Mouse (Mus musculus) CH12.LX (cell line): Measurements from ENCODE around the gene Rtp4. TPM values are rescaled to one million over a fixed set of nuclear protein-coding genes. Genes with fewer than 3 reads are reported as not detected.

Experiments
- DNase-seq: peaks from one replicate; pipeline ENCODE4 v3.0.0-alpha.2; 2013; ENCODE audit errors: extremely low read depth
- H3K27ac ChIP-seq: 2 replicates; pipeline ENCODE4 v1.5.1; 2012; ENCODE audit warnings: low read depth, mild to moderate bottlenecking, control low read depth, moderate library complexity; ENCODE audit not compliant: insufficient read depth
- H3K27me3 ChIP-seq: replicated peaks from 2 replicates; pipeline ENCODE3; 2012; ENCODE audit warnings: inconsistent platforms
- H3K36me3 ChIP-seq, 2 experiments: replicated peaks in 1 of 2; 2 replicates each; pipeline versions ENCODE3 to v1.6.1; 2012; ENCODE audit warnings: inconsistent platforms in 1 of 2, low read length in 1 of 2, mild to moderate bottlenecking in 1 of 2, mixed read lengths in 1 of 2, moderate library complexity in 1 of 2; ENCODE audit not compliant: control insufficient read depth in 1 of 2, insufficient read depth in 1 of 2
- H3K4me1 ChIP-seq, 2 experiments: 2 replicates each; pipeline ENCODE4 v1.6.1; 2012; ENCODE audit warnings: inconsistent platforms in 1 of 2, moderate library complexity in 1 of 2; ENCODE audit not compliant: insufficient read depth in 2 of 2, control insufficient read depth in 1 of 2
- H3K4me2 ChIP-seq: 2 replicates; pipeline ENCODE4 v1.6.1; 2012; ENCODE audit warnings: low read depth, mild to moderate bottlenecking, control low read depth; ENCODE audit not compliant: poor library complexity, insufficient read depth, severe bottlenecking
- H3K4me3 ChIP-seq, 3 experiments: fragments of 150-350 bp in 1 of 3; sonication (generic) in 1 of 3; replicated peaks in 1 of 3; 2 replicates each; pipeline versions ENCODE3 to v1.5.1; 2011 to 2012; ENCODE audit warnings: low read depth in 2 of 3, low read length in 2 of 3, mild to moderate bottlenecking in 2 of 3, moderate library complexity in 2 of 3, control low read depth in 1 of 3, improper control_type of control experiment in 1 of 3, inconsistent platforms in 1 of 3, mixed read lengths in 1 of 3; ENCODE audit not compliant: poor library complexity in 1 of 3
- H3K79me2 ChIP-seq: replicated peaks from 2 replicates; pipeline ENCODE4 v1.6.1; 2012; ENCODE audit warnings: mild to moderate bottlenecking, moderate library complexity; ENCODE audit not compliant: control insufficient read depth, poor library complexity, insufficient read depth, severe bottlenecking; ENCODE audit errors: extremely low read depth
- H3K9ac ChIP-seq: 2 replicates; pipeline ENCODE4 v1.6.1; 2012; ENCODE audit warnings: low read depth, mild to moderate bottlenecking, control low read depth, moderate library complexity; ENCODE audit not compliant: insufficient read depth
- H3K9me3 ChIP-seq: replicated peaks from 2 replicates; pipeline ENCODE3; 2012; ENCODE audit warnings: low read length, inconsistent platforms, mixed read lengths
- CHD2 ChIP-seq: IDR thresholded peaks from 2 replicates; pipeline ENCODE4 v1.6.1; 2011; ENCODE audit warnings: low read length, improper control_type of control experiment
- ELF1 ChIP-seq: IDR thresholded peaks from 2 replicates; pipeline ENCODE4 v1.6.1; 2014; ENCODE audit warnings: low read depth, mild to moderate bottlenecking, inconsistent platforms, low read length, improper control_type of control experiment
- EP300 ChIP-seq: IDR thresholded peaks from 2 replicates; pipeline ENCODE4 v1.6.1; 2011; ENCODE audit warnings: low read length, improper control_type of control experiment
- GABPA ChIP-seq: IDR thresholded peaks from 2 replicates; pipeline ENCODE4 v1.6.1; 2012; ENCODE audit warnings: low read depth, low read length, improper control_type of control experiment, inconsistent platforms; ENCODE audit not compliant: insufficient replicate concordance
- IRF4 ChIP-seq: IDR thresholded peaks from 2 replicates; pipeline ENCODE4 v1.6.1; 2014; ENCODE audit warnings: low read depth, mild to moderate bottlenecking, inconsistent platforms, low read length, improper control_type of control experiment
- JUND ChIP-seq: conservative IDR thresholded peaks from 2 replicates; pipeline ENCODE4 v1.6.1; 2011; ENCODE audit warnings: low read depth, low read length, improper control_type of control experiment
- KAT2A ChIP-seq: IDR thresholded peaks from 2 replicates; pipeline ENCODE4 v1.6.1; 2012; ENCODE audit warnings: low read length, improper control_type of control experiment, inconsistent platforms; ENCODE audit not compliant: insufficient replicate concordance
- MAFK ChIP-seq: IDR thresholded peaks from 2 replicates; pipeline ENCODE4 v1.6.1; 2011; ENCODE audit warnings: low read length, improper control_type of control experiment; ENCODE audit not compliant: insufficient replicate concordance
- MAX ChIP-seq: IDR thresholded peaks from 2 replicates; pipeline ENCODE4 v1.6.1; 2011; ENCODE audit warnings: low read length, improper control_type of control experiment
- MAZ ChIP-seq: IDR thresholded peaks from 2 replicates; pipeline ENCODE4 v1.6.1; 2012; ENCODE audit warnings: low read depth, mild to moderate bottlenecking, inconsistent platforms, low read length, improper control_type of control experiment, moderate library complexity
- MXI1 ChIP-seq: IDR thresholded peaks from 2 replicates; pipeline ENCODE4 v1.6.1; 2011; ENCODE audit warnings: mild to moderate bottlenecking, low read depth, low read length, improper control_type of control experiment
- MYC ChIP-seq: IDR thresholded peaks from 2 replicates; pipeline ENCODE4 v1.6.1; 2011; ENCODE audit warnings: low read depth, mild to moderate bottlenecking, improper control_type of control experiment, low read length
- POLR2A ChIP-seq: IDR thresholded peaks from 2 replicates; pipeline ENCODE4 v1.6.1; 2011; ENCODE audit warnings: low read depth, mild to moderate bottlenecking, improper control_type of control experiment, low read length
- POLR2AphosphoS2 ChIP-seq: IDR thresholded peaks from 2 replicates; pipeline ENCODE4 v1.6.1; 2011; ENCODE audit warnings: low read depth, low read length, improper control_type of control experiment
- SIN3A ChIP-seq: IDR thresholded peaks from 2 replicates; pipeline ENCODE4 v1.6.1; 2012; ENCODE audit warnings: low read length, improper control_type of control experiment, inconsistent platforms
- SMC3 ChIP-seq: IDR thresholded peaks from 2 replicates; pipeline ENCODE4 v1.6.1; 2011; ENCODE audit warnings: low read depth, low read length, improper control_type of control experiment
- TBP ChIP-seq: conservative IDR thresholded peaks from 2 replicates; pipeline ENCODE4 v1.6.1; 2011; ENCODE audit warnings: low read depth, low read length, improper control_type of control experiment
- TCF12 ChIP-seq: IDR thresholded peaks from 2 replicates; pipeline ENCODE4 v1.6.1; 2014; ENCODE audit warnings: low read depth, mild to moderate bottlenecking, inconsistent platforms, low read length, improper control_type of control experiment
- USF1 ChIP-seq: IDR thresholded peaks from 2 replicates; pipeline ENCODE4 v1.6.1; 2014; ENCODE audit warnings: low read depth, mild to moderate bottlenecking, inconsistent platforms, low read length, improper control_type of control experiment
- USF2 ChIP-seq: conservative IDR thresholded peaks from 2 replicates; pipeline ENCODE4 v1.6.1; 2011; ENCODE audit warnings: low read depth, low read length, improper control_type of control experiment
- ZC3H11A ChIP-seq: IDR thresholded peaks from 2 replicates; pipeline ENCODE4 v1.6.1; 2012; ENCODE audit warnings: low read depth, mild to moderate bottlenecking, inconsistent platforms, low read length, improper control_type of control experiment
- ZMIZ1 ChIP-seq: IDR thresholded peaks from 2 replicates; pipeline ENCODE4 v1.6.1; 2012; ENCODE audit warnings: low read depth, mild to moderate bottlenecking, inconsistent platforms, low read length, improper control_type of control experiment
- ZNF384 ChIP-seq: IDR thresholded peaks from 2 replicates; pipeline ENCODE4 v1.6.1; 2012; ENCODE audit warnings: low read depth, low read length, improper control_type of control experiment, inconsistent platforms
- dilution Hi-C: fragments of 300-500 bp; cut with MboI; formaldehyde crosslinking; loops from 2 replicates; pipeline ENCODE4 v1.14.3; 2020; ENCODE audit warnings: low sequenced_read_pairs; ENCODE audit not compliant: extremely low pct_unique_long_range_greater_than_20kb, extremely low pct_ligation_motif_present
- in situ Hi-C: fragments of 300-500 bp; cut with MboI; formaldehyde crosslinking; loops from 3 replicates; pipeline ENCODE4 v1.14.3; 2019; ENCODE audit warnings: low sequenced_read_pairs, low pct_ligation_motif_present, low pct_unique_long_range_greater_than_20kb, mixed read lengths
- polyA plus RNA-seq: library from polyadenylated mRNA; unstranded; fragments of >175 nt; gene quantifications from 2 replicates; pipeline ENCODE4 v1.2.1, GENCODE M21; 2012; ENCODE audit warnings: low read depth; ENCODE audit not compliant: insufficient read length
- total RNA-seq, 2 experiments: library from RNA; depleted of rRNA; stranded (reverse); fragments of 300-350 nt in 1 of 2; fragments of >200 nt in 1 of 2; gene quantifications; 2 replicates each; pipeline ENCODE4 v1.2.3; 2012 to 2014

Gene Rtp4
- total and polyA plus RNA-seq, 3 experiments, result 0.21 to 0.28 TPM; not detected in 1

DNA sequence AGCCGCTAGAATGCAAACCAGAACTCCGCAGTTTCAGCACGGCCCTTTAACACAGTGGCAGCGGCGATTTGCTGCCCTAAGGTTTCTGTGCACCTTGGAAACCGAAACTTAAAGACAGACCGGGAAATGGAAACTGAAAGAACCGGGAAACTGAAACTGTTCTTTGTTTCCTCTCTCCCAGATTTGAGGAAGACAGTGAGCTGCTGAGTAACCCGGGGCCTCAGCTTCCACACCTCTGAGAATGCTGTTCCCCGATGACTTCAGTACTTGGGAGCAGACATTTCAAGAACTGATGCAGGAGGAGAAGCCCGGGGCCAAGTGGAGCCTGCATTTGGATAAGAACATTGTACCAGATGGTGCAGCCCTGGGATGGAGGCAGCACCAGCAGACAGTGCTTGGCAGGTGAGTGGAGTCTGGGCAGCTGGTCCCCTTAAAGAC, 89.7 kb downstream of the Rtp4 start:
- H3K27me3 ChIP-seq, result no peaks in the 10 kb centered on the region
- H3K79me2 ChIP-seq, result no peaks in the 10 kb centered on the region
- peak overlapping the region; percentile 92 for H3K4me2 ChIP-seq
- TF ChIP-seq IRF4, result peak; percentile 70
- no peak for TF ChIP-seq POLR2A
- TF ChIP-seq MXI1, result no peak
- 0 out of 2 replicates have a peak, but pooled peaks have one; percentile 8 for TF ChIP-seq EP300
- no peak for TF ChIP-seq MAFK
- H3K4me1 ChIP-seq, result peaks cover 4 to 19% of the 10 kb centered on the region in 2 experiments; a peak in 2 of 4 replicates
- no peak overlapping the region for H3K4me3 ChIP-seq
- in situ Hi-C loops, result no loop called here
- H3K9me3 ChIP-seq, result no peaks in the 10 kb centered on the region
- peak; percentile 8 for DNase-seq
- no peak overlapping the region for H3K9ac ChIP-seq
- dilution Hi-C loops, result no loop called here
- no peaks in the 10 kb centered on the region for H3K36me3 ChIP-seq
- no peak overlapping the region for H3K27ac ChIP-seq

DNA sequence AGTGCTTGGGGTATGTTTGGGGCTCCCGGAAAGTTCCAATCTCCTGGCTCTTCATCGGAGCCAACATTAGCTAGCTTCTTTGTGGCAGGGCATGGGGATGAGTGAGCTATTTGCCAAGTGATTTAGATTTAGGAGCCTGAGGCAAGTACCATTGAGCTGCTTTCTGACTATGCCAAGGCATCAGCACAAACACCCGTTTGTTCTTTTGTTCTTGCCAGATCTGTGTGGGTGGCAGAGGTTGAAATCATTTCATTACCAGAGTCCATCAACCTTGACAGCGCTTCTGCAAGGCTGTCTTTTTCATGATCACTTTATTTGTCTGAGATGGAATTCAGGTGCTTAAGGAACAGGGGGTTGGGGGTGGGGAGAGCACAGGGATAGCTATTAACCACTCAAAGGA, 104.1 kb downstream of the Rtp4 start:
- no peaks in the 10 kb centered on the region for H3K79me2 ChIP-seq
- no peak overlapping the region for H3K27ac ChIP-seq
- H3K9ac ChIP-seq, result no peak overlapping the region
- no peaks in the 10 kb centered on the region for H3K27me3 ChIP-seq
- H3K4me3 ChIP-seq, result no peak overlapping the region
- H3K4me2 ChIP-seq, result no peak overlapping the region
- peaks cover 0 to 3% of the 10 kb centered on the region in 2 experiments; a peak in 1 of 4 replicates for H3K4me1 ChIP-seq
- no peaks in the 10 kb centered on the region for H3K36me3 ChIP-seq
- dilution Hi-C loops, result no loop called here
- no peak for TF ChIP-seq ZMIZ1
- no peak for TF ChIP-seq KAT2A
- no peak for TF ChIP-seq JUND
- TF ChIP-seq ELF1, result no peak
- TF ChIP-seq, all 38 proteins: peak for 0
- in situ Hi-C loops, result no loop called here
- DNase-seq, result no peak
- no peaks in the 10 kb centered on the region for H3K9me3 ChIP-seq

DNA sequence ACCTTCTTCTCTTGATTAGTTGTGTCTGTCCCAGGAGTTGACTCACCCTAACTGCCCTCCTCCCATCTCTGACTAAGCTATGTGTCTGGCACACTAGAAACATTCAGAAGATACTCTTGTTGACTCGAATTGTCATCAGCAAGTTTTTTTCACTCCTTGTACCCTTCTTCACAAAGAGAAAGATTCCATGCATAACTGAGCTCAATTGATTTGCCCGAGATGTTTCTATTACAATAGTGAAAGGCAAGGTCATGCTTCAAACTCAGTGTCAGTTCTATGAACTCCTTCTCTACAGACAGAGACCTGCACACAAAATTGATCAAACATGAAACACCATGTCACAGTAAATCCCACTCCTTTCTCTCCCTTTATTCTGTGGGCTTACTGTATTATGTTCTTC, 111.4 kb downstream of the Rtp4 start:
- no peak for DNase-seq
- Histone ChIP-seq H3K27me3 (no peaks in the 10 kb centered on the region), H3K79me2 (no peaks in the 10 kb centered on the region), H3K4me1 (no peaks in the 10 kb centered on the region), H3K9me3 (no peaks in the 10 kb centered on the region), H3K4me3 (no peak overlapping the region), H3K9ac (no peak overlapping the region), H3K4me2 (no peak overlapping the region), H3K36me3 (no peaks in the 10 kb centered on the region), H3K27ac (no peak overlapping the region)
- in situ Hi-C loops (no loop called here), dilution Hi-C loops (no loop called here)
- no peak for TF ChIP-seq MAZ
- TF ChIP-seq CHD2, result no peak
- TF ChIP-seq USF1, result no peak
- no peak for TF ChIP-seq MXI1
- TF ChIP-seq SIN3A, result no peak
- no peak for TF ChIP-seq SMC3
- TF ChIP-seq EP300, result no peak
- no peak for TF ChIP-seq MAX
- no peak for TF ChIP-seq USF2
- no peak for TF ChIP-seq ZNF384
- no peak for TF ChIP-seq ELF1
- no peak for TF ChIP-seq MAFK
- TF ChIP-seq JUND, result no peak
- no peak for TF ChIP-seq MYC
- no peak for TF ChIP-seq ZC3H11A
- no peak for TF ChIP-seq TCF12
- no peak for TF ChIP-seq GABPA
- TF ChIP-seq TBP, result no peak
- TF ChIP-seq POLR2AphosphoS2, result no peak
- no peak for TF ChIP-seq POLR2A
